Mouse (Mus musculus) cerebellum, adult 11-12 months (tissue): Measurements from ENCODE around the gene Rasgrp1.

Source experiments
- DNase-seq: peaks from one replicate; pipeline ENCODE4 v3.0.0; 2022

The Rasgrp1 gene

GRCm38 (mm10) chr2:117331634-117332033 is 11.2 kb downstream of the Rasgrp1 start:
- DNase-seq: no peak

- DNase-seq: no peak
Measured at GRCm38 (mm10) chr2:117328521-117329285, 14.1 kb downstream of the Rasgrp1 start.

- DNase-seq: no peak
Measured at GRCm38 (mm10) chr2:117322399-117322798, 20.4 kb downstream of the Rasgrp1 start.

- DNase-seq: no peak
Measured at GRCm38 (mm10) chr2:117321231-117321630, 21.6 kb downstream of the Rasgrp1 start.

GRCm38 (mm10) chr2:117318991-117319390 is 23.8 kb downstream of the Rasgrp1 start:
- DNase-seq: no peak

- no peak for DNase-seq
Measured at GRCm38 (mm10) chr2:117313586-117314235, 29.1 kb downstream of the Rasgrp1 start.

- no peak for DNase-seq
Measured at GRCm38 (mm10) chr2:117312441-117312895, 30.3 kb downstream of the Rasgrp1 start.

- DNase-seq: no peak
Measured at GRCm38 (mm10) chr2:117312030-117312429, 30.8 kb downstream of the Rasgrp1 start.

- DNase-seq: no peak
Measured at GRCm38 (mm10) chr2:117311349-117311748, 31.5 kb downstream of the Rasgrp1 start.

GRCm38 (mm10) chr2:117309046-117309445 is 33.8 kb downstream of the Rasgrp1 start:
- no peak for DNase-seq

- DNase-seq: no peak
Measured at GRCm38 (mm10) chr2:117307959-117308358, 34.8 kb downstream of the Rasgrp1 start.

- DNase-seq: no peak
Measured at GRCm38 (mm10) chr2:117304941-117305340, 37.9 kb downstream of the Rasgrp1 start.

GRCm38 (mm10) chr2:117303391-117304350 is 39.1 kb downstream of the Rasgrp1 start:
- no peak for DNase-seq

GRCm38 (mm10) chr2:117299596-117300448 is 43.0 kb downstream of the Rasgrp1 start:
- DNase-seq: no peak

GRCm38 (mm10) chr2:117288291-117288690 is 54.5 kb downstream of the Rasgrp1 start:
- peak; percentile 12 for DNase-seq

GRCm38 (mm10) chr2:117263786-117264408 is 78.9 kb downstream of the Rasgrp1 start:
- DNase-seq: peak; percentile 43

GRCm38 (mm10) chr2:117262184-117262583 is 80.6 kb downstream of the Rasgrp1 start:
- no peak for DNase-seq

GRCm38 (mm10) chr2:117257617-117258016 is 85.2 kb downstream of the Rasgrp1 start:
- DNase-seq: no peak

- DNase-seq: no peak
Measured at GRCm38 (mm10) chr2:117255415-117255814, 87.4 kb downstream of the Rasgrp1 start.

GRCm38 (mm10) chr2:117250001-117250510 is 92.7 kb downstream of the Rasgrp1 start:
- DNase-seq: no peak

- peak; percentile 81 for DNase-seq
Measured at GRCm38 (mm10) chr2:117249255-117250000, 93.4 kb downstream of the Rasgrp1 start, which contains the start of gene Fam98b. Gene Fam98b, plus strand, starts transcription at chr2:117249739.
